Mouse (Mus musculus) kidney, adult 11 months (tissue): ENCODE results near the gene Nav2.

Source experiments
- DNase-seq: peaks from one replicate; pipeline ENCODE4 v3.0.0; 2022

Gene Nav2

DNA sequence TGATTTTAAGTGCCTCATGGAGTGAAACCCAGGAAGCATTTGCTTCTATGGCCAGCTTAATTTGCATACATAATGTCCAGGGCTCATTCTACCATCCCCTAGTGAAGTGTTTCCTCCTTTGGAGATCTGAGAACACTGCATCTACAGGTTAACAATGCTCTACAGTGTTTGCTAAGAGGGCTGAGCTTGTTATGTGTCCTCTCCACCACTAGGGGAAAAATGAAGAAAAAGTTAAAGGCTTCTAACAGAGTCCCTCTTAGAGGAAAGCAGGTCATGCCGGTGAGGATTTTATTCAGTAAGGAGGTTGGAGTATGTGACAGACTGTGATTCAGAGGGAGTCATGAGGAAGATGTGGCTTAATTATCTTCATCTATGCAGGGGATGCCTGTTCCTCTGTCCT lies 103.5 kb downstream of the Nav2 start:
- no peak for DNase-seq

GRCm38 (mm10) chr7:49014480-49014879 lies 106.0 kb downstream of the Nav2 start:
- no peak for DNase-seq

GRCm38 (mm10) chr7:49015297-49015696 lies 106.8 kb downstream of the Nav2 start:
- DNase-seq, result no peak

- DNase-seq, result no peak
Observed at GRCm38 (mm10) chr7:49016088-49016487, 107.6 kb downstream of the Nav2 start.

GRCm38 (mm10) chr7:49017794-49018193 lies 109.3 kb downstream of the Nav2 start:
- DNase-seq, result no peak

- no peak for DNase-seq
Observed at GRCm38 (mm10) chr7:49018478-49018914, 110.0 kb downstream of the Nav2 start.

- no peak for DNase-seq
Observed at GRCm38 (mm10) chr7:49025026-49025815, 116.7 kb downstream of the Nav2 start.

DNA sequence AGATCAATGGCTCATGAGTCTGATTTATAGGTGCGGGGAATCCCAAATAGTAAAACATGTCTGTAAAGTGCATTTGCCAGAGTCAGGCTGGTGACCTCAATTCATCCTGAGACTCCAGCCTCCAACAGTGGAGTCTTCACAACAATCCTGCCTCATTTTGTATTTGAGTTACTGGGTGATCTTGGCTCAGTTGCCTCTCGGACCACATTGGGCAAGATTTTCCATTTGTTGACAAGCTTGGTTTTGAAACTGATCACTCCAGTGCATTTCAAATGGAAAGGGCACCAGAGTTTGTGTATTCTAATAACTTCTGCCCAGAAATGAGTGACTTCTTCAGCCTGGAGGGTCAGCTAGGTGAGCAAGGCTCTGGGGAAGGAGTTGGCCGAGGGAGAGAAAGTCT lies 117.5 kb downstream of the Nav2 start:
- no peak for DNase-seq

DNA sequence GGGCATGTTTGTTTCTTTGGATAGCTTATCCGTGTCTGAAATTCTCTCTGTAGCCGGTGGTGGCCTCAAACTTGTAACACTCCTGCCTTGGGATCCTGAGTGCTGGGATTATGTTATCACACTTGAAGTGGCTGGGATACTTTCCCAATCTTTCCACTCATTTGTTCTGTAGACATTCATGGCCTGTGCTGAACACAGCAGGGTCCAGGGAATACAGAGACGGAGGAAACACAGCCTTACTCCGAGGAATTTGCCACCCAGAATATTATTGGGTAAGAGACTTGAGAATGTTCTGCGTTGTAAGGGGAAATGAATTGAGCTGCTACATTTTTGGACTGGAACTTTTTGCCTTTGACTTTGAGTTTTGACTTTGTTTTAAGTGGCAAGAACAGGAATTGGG lies 118.0 kb downstream of the Nav2 start:
- DNase-seq, result no peak

DNA sequence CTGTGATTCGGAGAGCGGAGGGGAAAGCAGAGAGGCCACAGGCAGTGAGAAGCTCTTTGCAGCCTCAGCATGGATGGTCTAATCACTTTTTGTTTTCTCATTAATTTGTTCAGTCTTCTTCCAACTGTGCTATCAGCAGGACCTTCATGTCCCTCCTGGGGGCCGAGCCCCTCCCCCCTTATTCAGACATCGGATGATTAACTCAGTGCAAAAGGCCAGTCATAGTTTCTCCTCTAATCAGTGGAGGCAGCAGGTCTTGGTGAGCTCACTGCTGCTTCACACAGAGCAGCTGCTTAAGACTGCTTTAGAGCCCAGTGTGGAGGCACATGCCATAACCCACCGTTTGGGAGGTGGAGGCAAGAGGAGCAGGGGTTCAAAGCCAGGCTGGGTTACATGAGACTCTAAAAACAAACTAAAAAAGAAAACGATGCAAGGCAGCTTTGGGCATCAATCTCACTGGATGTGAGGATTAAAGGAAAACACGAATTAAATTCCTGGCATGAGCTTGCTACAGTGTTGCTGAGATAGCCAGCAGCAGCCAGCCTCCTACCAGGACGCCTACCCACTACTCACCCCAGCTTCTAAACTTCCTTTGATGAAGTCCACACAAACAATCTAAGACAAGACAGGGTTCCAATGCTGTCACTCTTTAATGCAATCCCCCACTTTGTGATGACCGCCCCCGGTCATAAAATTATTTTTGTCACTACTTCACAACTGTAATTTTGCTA lies 120.9 kb downstream of the Nav2 start:
- DNase-seq, result no peak

DNA sequence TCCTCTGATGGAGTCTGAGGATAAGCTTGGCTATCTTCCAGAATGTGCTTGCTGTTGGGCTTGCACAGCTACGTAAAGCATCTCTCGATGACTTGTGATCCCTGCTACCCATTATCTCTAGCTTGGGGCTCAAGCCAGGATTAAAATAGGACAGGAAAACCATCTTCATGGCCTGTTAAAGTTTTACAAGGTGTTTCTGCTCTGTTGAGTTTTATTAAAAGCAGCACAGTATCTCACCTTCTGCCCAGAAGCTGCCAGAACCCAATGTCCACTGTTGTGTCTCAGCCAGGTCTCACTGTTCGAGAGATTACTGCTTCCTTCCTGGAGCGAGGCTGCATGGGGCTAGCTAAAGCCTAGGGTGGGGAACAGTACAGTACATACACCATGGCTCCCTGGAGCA lies 123.7 kb downstream of the Nav2 start:
- peak; percentile 44 for DNase-seq

DNA sequence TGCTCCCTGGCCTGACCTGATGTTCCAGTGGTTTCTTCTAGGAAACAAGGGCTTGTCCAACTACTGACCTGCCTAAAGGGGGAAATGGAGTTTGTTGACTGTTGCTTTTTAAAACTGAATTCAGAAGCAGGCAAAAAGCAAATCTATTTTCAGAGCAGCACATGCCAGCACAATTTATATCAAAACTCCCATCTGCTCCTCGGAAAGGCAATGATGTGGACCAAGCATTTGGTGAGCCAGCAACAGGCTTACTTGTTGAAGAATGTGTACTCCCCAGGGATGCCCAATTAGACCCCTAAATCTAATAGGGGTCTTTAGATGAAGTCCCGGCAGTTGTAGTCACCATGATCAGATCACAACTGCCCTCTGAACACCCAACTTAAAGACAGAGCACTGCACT lies 125.7 kb downstream of the Nav2 start:
- DNase-seq, result no peak

- no peak for DNase-seq
Observed at GRCm38 (mm10) chr7:49040163-49040562, 131.6 kb downstream of the Nav2 start.

GRCm38 (mm10) chr7:49041334-49042070 lies 133.0 kb downstream of the Nav2 start:
- no peak for DNase-seq

DNA sequence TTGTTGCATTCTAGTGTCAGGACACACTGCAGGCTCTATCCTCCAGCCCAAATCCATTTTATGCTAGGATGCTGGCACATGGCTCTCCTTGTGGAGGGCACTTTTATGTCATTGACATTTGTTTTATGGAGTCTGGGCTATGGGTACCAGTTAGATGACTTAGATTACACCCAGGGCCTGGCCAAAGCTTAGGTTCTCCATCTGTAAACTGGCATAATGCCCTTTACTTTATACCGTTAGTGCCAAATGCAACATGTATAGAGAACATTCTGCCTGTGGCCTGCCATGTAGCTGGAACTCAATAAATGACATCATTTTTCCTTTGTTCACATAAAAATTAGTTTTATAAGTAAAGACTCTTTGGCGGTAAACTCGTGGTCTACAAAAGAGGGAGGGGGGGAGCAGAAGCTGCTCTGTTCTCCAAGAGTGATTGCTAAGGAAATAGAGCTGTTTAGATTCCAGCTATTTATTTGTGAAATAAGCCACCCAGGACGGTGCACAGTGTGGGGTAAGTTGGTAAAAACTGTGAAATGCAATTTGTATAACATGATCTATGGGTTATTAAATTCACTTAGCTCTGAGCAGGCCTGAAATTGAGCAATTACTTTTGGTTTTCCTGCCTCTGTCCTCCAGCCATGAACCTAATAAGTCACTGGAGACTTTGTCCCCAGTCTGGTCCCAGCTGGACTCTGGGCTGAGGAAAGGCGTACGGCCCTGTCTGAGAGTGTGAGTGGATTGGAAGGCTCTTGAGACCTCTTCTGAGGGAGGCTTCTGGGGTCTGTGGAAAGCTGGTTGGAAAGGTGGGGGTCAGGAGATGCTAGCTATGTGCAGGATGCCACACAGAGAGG lies 137.2 kb downstream of the Nav2 start:
- DNase-seq, result peak; percentile 11

- peak; percentile 4 for DNase-seq
Observed at GRCm38 (mm10) chr7:49046347-49046989, 138.0 kb downstream of the Nav2 start.

DNA sequence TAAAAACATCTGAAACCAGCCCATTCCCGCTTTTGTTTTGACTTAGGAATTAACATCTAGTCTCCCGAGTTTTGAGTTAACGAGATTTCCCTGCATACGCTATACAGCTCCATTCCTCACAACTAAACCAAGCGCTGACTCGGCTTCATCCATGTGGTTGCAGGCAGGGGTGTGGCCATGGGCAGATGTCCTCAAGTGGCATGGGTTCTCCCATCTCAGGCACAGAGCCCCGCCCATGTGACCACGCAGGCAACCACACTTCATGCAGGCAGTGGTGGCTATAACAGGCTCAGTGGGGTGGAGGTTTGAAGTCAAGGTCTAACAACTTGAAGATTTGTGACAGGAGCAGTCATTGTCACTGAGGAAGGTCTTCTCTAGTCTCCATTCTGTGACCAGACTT lies 138.8 kb downstream of the Nav2 start:
- no peak for DNase-seq

DNA sequence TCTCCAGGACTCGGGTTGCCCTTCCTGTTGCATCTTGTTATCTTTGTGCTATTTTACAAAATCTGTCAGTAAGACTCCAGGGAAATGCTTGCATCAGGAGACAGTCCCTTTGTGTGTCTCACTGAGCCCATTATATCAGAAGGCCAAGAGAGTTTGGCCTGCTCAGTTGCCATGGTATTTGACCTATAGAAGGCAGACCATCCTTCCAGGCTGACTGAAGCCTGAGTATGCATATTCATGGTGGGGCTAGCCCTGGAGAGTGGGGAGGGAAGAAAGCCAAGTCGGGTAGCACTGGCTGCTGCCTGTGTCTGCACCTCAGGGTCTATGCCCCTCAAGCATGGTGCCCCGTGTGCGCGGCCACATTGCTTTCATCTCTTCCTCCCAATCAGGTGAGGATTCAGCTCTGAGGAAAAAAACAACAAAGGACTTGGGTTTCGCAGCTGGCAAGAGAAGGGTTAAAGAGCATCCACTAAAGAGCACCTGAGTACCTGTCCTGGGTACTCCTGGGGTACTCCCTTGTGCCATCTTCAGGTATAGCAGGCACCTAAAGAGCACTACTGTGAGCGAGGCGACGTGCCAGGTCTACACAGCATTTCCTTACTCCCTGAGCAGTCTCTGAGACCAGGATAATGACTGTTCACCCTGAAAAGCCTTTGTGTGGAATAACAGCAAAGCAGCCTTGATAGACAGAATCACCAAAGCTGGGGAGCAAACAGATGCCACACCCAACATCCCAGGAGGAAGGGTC lies 144.5 kb downstream of the Nav2 start:
- no peak for DNase-seq

DNA sequence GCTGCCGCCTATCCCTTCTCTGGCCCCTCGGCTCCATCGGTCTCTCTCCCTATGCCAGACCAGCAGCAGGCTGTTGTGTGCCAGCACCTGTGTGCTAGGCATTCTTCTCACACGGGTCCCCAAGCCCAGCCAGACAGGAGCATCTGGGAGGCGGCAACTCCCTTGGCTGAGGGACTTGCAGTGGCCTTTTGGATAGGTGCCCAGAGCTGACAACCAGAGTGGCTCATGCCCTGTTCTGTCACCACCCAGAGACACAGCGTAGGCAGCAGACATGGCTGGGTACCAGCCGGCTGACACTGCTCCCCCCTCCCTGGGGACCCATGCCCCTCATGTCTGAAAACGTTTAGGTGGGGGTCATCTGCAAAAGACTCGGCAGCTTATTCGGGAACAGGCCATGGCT lies 146.8 kb downstream of the Nav2 start:
- no peak for DNase-seq

- DNase-seq, result no peak
Observed at GRCm38 (mm10) chr7:49058304-49059012, 149.9 kb downstream of the Nav2 start.
